Mouse (Mus musculus): ENCODE results near the gene Tm7sf2. TPM values are rescaled to one million over a fixed set of nuclear protein-coding genes. Genes with fewer than 3 reads are reported as not detected.
"Not testable (repeated sequence)": the region's sequence is repeated elsewhere in the genome, so short reads cannot be mapped to it uniquely, and the experiment has no call there.

Tm7sf2 gene
- polyA plus RNA-seq, 1 experiment from 2014 or later = 34.9 TPM

GRCm38 (mm10) chr19:6048681-6049410 is 19.3 kb downstream of the Tm7sf2 start:
- no peaks in the 10 kb centered on the region for H3K27me3 ChIP-seq
- H3K27ac ChIP-seq (replicated peaks) = no peak overlapping the region
- no peaks in the 10 kb centered on the region for H3K9me3 ChIP-seq
- H3K9ac ChIP-seq (replicated peaks) = no peak overlapping the region
- no peak overlapping the region for H3K4me3 ChIP-seq
- ATAC-seq (replicated peaks) = no peak
- H3K36me3 ChIP-seq = peaks cover 56% of the 10 kb centered on the region
- H3K4me2 ChIP-seq (replicated peaks) = no peak overlapping the region
- peaks cover 20% of the 10 kb centered on the region for H3K4me1 ChIP-seq
- 89% methylated on average over 11 of the region's 11 CpGs for WGBS

- no peaks in the 10 kb centered on the region for H3K9me3 ChIP-seq
- no peak overlapping the region for H3K27ac ChIP-seq (replicated peaks)
- peaks cover 46% of the 10 kb centered on the region for H3K36me3 ChIP-seq
- WGBS = 83% methylated on average over 8 of the region's 8 CpGs
- peak overlapping the region; percentile 89 for H3K4me2 ChIP-seq (replicated peaks)
- H3K4me3 ChIP-seq = peak overlapping the region; percentile 90
- ATAC-seq (replicated peaks) = no peak
- no peaks in the 10 kb centered on the region for H3K27me3 ChIP-seq
- H3K4me1 ChIP-seq = peaks cover 20% of the 10 kb centered on the region
- H3K9ac ChIP-seq (replicated peaks) = peak overlapping the region; percentile 86
Measured at GRCm38 (mm10) chr19:6047899-6048166, 20.3 kb downstream of the Tm7sf2 start.

GRCm38 (mm10) chr19:6047154-6047898 is 20.8 kb downstream of the Tm7sf2 start:
- Histone ChIP-seq H3K4me3 (peak overlapping the region; percentile 90), H3K4me2 (replicated peaks) (peak overlapping the region; percentile 89), H3K4me1 (peaks cover 20% of the 10 kb centered on the region), H3K36me3 (peaks cover 41% of the 10 kb centered on the region), H3K9me3 (no peaks in the 10 kb centered on the region), H3K27ac (replicated peaks) (peak overlapping the region; percentile 100), H3K27me3 (no peaks in the 10 kb centered on the region), H3K9ac (replicated peaks) (peak overlapping the region; percentile 86)
- ATAC-seq (replicated peaks) = peak; percentile 6
- 2% methylated on average over 42 of the region's 44 CpGs for WGBS

- peak within 1 kb of the TSS; percentile 100 for H3K27ac ChIP-seq (replicated peaks)
- peaks cover 33% of the 10 kb centered on the region for H3K36me3 ChIP-seq
- H3K9ac ChIP-seq (replicated peaks) = peak within 1 kb of the TSS; percentile 86
- no peaks in the 10 kb centered on the region for H3K27me3 ChIP-seq
- peak; percentile 91 for ATAC-seq (replicated peaks)
- H3K4me1 ChIP-seq = peaks cover 22% of the 10 kb centered on the region
- H3K4me3 ChIP-seq = peak within 1 kb of the TSS; percentile 90
- peak within 1 kb of the TSS; percentile 89 for H3K4me2 ChIP-seq (replicated peaks)
- WGBS = under 1% methylated on average over 65 of the region's 65 CpGs
- H3K9me3 ChIP-seq = no peaks in the 10 kb centered on the region
Measured at GRCm38 (mm10) chr19:6046294-6047153, 21.6 kb downstream of the Tm7sf2 start, which contains the start of gene Syvn1. Gene Syvn1, plus strand, starts transcription at chr19:6046576.

GRCm38 (mm10) chr19:6045366-6046293 is 22.5 kb downstream of the Tm7sf2 start:
- Histone ChIP-seq H3K36me3 (peaks cover 24% of the 10 kb centered on the region), H3K27me3 (no peaks in the 10 kb centered on the region), H3K9ac (replicated peaks) (peak overlapping the region; percentile 86), H3K27ac (replicated peaks) (peak overlapping the region; percentile 100), H3K4me2 (replicated peaks) (peak overlapping the region; percentile 89), H3K4me1 (peaks cover 22% of the 10 kb centered on the region), H3K4me3 (peak overlapping the region; percentile 90), H3K9me3 (no peaks in the 10 kb centered on the region)
- peak; percentile 34 for ATAC-seq (replicated peaks)
- WGBS = 17% methylated on average over 20 of the region's 20 CpGs

GRCm38 (mm10) chr19:6044102-6044501 is 24.1 kb downstream of the Tm7sf2 start:
- not testable (repeated sequence) for H3K9ac ChIP-seq (replicated peaks); ATAC-seq (replicated peaks); H3K27me3 ChIP-seq; H3K27ac ChIP-seq (replicated peaks); H3K9me3 ChIP-seq; H3K4me2 ChIP-seq (replicated peaks); H3K36me3 ChIP-seq; H3K4me3 ChIP-seq
- 61% methylated on average over 4 of the region's 4 CpGs for WGBS
- peaks cover 22% of the 10 kb centered on the region for H3K4me1 ChIP-seq

GRCm38 (mm10) chr19:6042293-6042692 is 25.9 kb downstream of the Tm7sf2 start:
- Histone ChIP-seq H3K27ac (replicated peaks) (no peak overlapping the region), H3K36me3 (no peaks in the 10 kb centered on the region)
- 79% methylated on average over 9 of the region's 9 CpGs for WGBS

GRCm38 (mm10) chr19:6040002-6040401 is 28.2 kb downstream of the Tm7sf2 start:
- H3K36me3 ChIP-seq = no peaks in the 10 kb centered on the region
- H3K4me3 ChIP-seq = no peak overlapping the region
- no peak overlapping the region for H3K4me2 ChIP-seq (replicated peaks)
- no peak for ATAC-seq (replicated peaks)
- no peaks in the 10 kb centered on the region for H3K9me3 ChIP-seq
- H3K9ac ChIP-seq (replicated peaks) = no peak overlapping the region
- H3K4me1 ChIP-seq = peaks cover 2% of the 10 kb centered on the region; the same call in 1 of the 2 replicates
- H3K27ac ChIP-seq (replicated peaks) = no peak overlapping the region
- H3K27me3 ChIP-seq = no peaks in the 10 kb centered on the region

More at GRCm38 (mm10) chr19:6042293-6042692, 25.9 kb downstream of the Tm7sf2 start:
- Histone ChIP-seq H3K27me3 (no peaks in the 10 kb centered on the region), H3K4me1 (peaks cover 11% of the 10 kb centered on the region), H3K9me3 (no peaks in the 10 kb centered on the region), H3K4me3 (no peak overlapping the region), H3K9ac (replicated peaks) (no peak overlapping the region), H3K4me2 (replicated peaks) (no peak overlapping the region)
- no peak for ATAC-seq (replicated peaks)

GRCm38 (mm10) chr19:6038326-6038725 is 29.8 kb downstream of the Tm7sf2 start:
- Histone ChIP-seq H3K4me3 (no peak overlapping the region), H3K4me2 (replicated peaks) (no peak overlapping the region), H3K4me1 (peaks cover 2% of the 10 kb centered on the region; the same call in 1 of the 2 replicates), H3K27me3 (no peaks in the 10 kb centered on the region), H3K36me3 (no peaks in the 10 kb centered on the region), H3K9ac (replicated peaks) (no peak overlapping the region), H3K27ac (replicated peaks) (no peak overlapping the region), H3K9me3 (no peaks in the 10 kb centered on the region)
- WGBS = 84% methylated on average over 7 of the region's 7 CpGs
- ATAC-seq (replicated peaks) = no peak

- Histone ChIP-seq H3K27me3 (no peaks in the 10 kb centered on the region), H3K9me3 (no peaks in the 10 kb centered on the region), H3K4me2 (replicated peaks) (no peak overlapping the region), H3K27ac (replicated peaks) (no peak overlapping the region), H3K36me3 (no peaks in the 10 kb centered on the region), H3K4me3 (no peak overlapping the region), H3K9ac (replicated peaks) (no peak overlapping the region), H3K4me1 (peaks cover 2% of the 10 kb centered on the region; the same call in 1 of the 2 replicates)
- ATAC-seq (replicated peaks) = no peak
Measured at GRCm38 (mm10) chr19:6037695-6038094, 30.5 kb downstream of the Tm7sf2 start.

- WGBS = 79% methylated on average over 9 of the region's 9 CpGs
- no peaks in the 10 kb centered on the region for H3K36me3 ChIP-seq
- ATAC-seq (replicated peaks) = no peak
- H3K27me3 ChIP-seq = no peaks in the 10 kb centered on the region
- H3K27ac ChIP-seq (replicated peaks) = no peak overlapping the region
- H3K4me2 ChIP-seq (replicated peaks) = no peak overlapping the region
- H3K9ac ChIP-seq (replicated peaks) = no peak overlapping the region
- no peaks in the 10 kb centered on the region for H3K9me3 ChIP-seq
- no peaks in the 10 kb centered on the region for H3K4me1 ChIP-seq
- H3K4me3 ChIP-seq = no peak overlapping the region
Measured at GRCm38 (mm10) chr19:6035966-6036585, 32.1 kb downstream of the Tm7sf2 start.
